Mouse (Mus musculus): ENCODE data around the gene Ptpn21. TPM values are rescaled to one million over a fixed set of nuclear protein-coding genes. Genes with fewer than 3 reads are reported as not detected.

Ptpn21 gene
- polyA plus RNA-seq, 1 experiment from 2014 or later, result 4.1 TPM

DNA sequence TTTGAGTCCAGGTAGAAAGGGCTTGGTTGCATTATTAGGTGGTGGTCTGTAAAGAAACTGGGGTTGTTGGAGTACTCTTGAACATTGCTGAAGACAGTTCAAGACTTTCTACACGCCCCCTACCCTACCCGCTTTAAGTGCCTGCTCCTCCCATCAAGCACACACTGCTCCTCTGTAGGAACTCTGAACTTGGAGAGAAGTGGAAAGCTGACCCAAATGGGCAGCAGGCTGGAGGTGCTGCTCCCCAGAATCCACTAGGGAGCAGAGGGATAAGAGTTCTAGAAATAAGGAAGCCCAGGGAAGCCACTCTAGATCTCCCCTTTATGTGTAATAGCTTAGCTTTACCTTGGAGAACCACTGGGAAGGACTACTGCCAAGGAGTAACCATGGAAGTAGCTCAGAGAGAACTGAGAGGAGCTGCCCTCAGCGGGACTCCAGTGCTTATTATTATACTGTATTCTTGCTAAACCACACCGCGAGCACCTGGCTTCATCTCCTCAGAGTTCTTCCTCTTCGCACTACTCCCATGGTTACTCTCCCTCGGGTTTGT lies 671 bp upstream of the Ptpn21 start:
- 8% methylated on average over 7 of the region's 7 CpGs for whole genome bisulfite sequencing
- Histone ChIP-seq H3K4me2 (peak overlapping the region; percentile 93), H3K4me3 (peak overlapping the region; percentile 60), H3K4me1 (replicated peaks) (peaks cover 24% of the 10 kb centered on the region), H3K27me3 (peaks cover 10% of the 10 kb centered on the region), H3K27ac (replicated peaks) (no peak overlapping the region), H3K9me3 (no peaks in the 10 kb centered on the region), H3K36me3 (no peaks in the 10 kb centered on the region), H3K9ac (peak overlapping the region; percentile 60)
- no peak for ATAC-seq (ENCODE audit: low FRiP score, low read depth)

DNA sequence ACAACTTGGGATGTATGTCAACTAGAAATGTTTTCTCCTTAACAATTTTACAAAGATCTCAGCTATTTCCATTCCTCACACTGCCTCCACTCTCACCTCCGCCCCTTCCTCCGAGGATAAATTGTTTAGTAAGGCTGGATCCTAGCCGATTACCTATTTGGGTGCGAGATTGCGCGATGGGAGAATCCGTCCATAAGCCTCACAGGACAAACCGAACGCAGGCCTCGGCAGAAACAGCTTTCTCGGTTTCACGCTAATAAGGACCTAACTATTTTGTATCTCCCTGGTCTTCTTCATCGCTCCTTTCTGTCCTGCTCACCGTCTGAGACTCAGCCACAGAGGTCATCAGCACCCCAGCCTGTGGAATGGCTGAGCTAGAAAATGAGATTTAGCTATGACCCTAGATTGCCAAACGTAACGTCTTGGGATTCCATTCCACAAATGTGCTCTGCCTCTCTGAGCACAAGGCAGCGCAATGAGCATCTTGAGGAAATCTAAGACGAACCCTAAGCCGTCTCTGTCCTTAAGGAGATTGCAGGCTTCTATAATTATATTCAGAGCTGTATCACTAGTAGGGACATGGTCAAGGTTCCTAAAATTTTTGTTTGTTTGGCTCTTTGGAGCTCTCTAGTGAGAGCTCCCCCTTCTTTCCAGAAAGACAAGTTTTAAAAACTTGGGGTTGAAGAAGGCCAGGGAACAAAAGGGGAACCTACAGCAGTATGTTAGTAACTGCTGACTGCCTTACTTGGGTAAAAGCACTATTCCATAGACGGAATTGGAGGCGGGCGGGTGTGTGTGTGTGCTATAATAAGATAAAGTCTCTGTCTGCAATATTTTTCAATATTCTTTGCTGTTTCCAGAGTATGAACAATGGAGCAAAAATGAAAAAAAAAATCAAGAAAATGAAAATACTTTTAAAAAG lies 2.1 kb downstream of the Ptpn21 start:
- Histone ChIP-seq H3K4me2 (peak overlapping the region; percentile 78), H3K27me3 (peaks cover 10% of the 10 kb centered on the region), H3K9ac (peak overlapping the region; percentile 72), H3K9me3 (no peaks in the 10 kb centered on the region), H3K4me3 (peak overlapping the region; percentile 63), H3K27ac (replicated peaks) (peak overlapping the region; percentile 78), H3K4me1 (replicated peaks) (peaks cover 33% of the 10 kb centered on the region), H3K36me3 (no peaks in the 10 kb centered on the region)
- peak; percentile 53 for ATAC-seq (ENCODE audit: low FRiP score, low read depth)
- WGBS, result 10% methylated on average over 22 of the region's 22 CpGs

DNA sequence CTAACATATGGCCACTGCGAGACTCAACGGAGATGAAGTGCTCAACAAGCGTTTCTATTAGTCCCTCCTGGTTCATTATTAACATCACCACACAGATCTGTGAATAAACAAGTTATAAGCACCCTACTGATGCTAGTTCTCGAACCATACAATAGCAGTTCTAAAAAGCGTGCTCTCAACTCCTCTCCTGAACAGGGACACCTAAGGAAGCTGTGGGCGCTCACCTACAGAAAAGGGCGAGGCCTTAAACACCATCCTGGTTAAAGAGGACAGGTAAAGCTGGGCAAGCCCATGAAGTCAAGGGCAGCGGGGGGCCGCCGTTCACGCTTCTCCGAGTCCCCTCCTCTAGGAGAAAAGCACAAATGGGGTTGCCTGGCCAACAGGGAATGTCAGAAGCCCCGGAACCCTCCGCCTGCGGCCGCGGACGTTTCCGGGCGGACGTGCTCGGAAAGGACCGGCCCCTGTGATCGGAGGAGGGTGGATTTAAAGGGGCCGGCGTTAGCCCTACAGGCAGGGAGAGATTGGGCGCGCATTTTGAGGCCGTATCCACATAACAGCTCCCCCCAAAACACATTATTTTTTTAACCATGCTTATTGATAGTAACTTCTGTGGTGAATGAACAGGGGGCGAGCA lies 2.8 kb downstream of the Ptpn21 start:
- peaks cover 10% of the 10 kb centered on the region for H3K27me3 ChIP-seq
- H3K9me3 ChIP-seq, result no peaks in the 10 kb centered on the region
- no peaks in the 10 kb centered on the region for H3K36me3 ChIP-seq
- H3K4me1 ChIP-seq (replicated peaks), result peaks cover 33% of the 10 kb centered on the region
- H3K4me3 ChIP-seq, result peak overlapping the region; percentile 63
- under 1% methylated on average over 30 of the region's 30 CpGs for WGBS
- peak overlapping the region; percentile 78 for H3K27ac ChIP-seq (replicated peaks)
- peak; percentile 94 for ATAC-seq (ENCODE audit: low FRiP score, low read depth)
- peak overlapping the region; percentile 78 for H3K4me2 ChIP-seq
- H3K9ac ChIP-seq, result peak overlapping the region; percentile 72

DNA sequence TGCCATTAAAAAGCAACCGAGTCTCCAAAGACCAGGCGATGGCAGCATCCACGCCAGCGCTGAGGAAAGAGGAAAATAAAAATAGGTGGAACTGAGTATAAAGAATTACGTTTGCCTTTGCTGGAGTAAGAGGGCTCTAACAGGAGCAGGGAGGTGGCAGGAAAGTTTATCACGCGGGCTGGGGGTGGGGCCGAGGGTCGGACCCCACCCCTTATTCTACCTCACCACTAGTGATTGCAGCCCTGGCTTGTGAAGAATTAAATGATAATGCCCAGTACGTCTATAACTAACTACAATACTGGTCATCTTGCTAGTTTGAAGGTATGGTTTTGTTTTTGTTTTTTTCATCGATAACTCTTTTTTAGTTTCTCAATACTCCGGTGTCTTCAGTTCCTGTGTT lies 3.4 kb downstream of the Ptpn21 start:
- Histone ChIP-seq H3K9ac (peak overlapping the region; percentile 72), H3K4me3 (peak overlapping the region; percentile 63), H3K9me3 (no peaks in the 10 kb centered on the region), H3K4me1 (replicated peaks) (peaks cover 33% of the 10 kb centered on the region), H3K4me2 (peak overlapping the region; percentile 78), H3K27me3 (peaks cover 6% of the 10 kb centered on the region; the same call in 1 of the 2 replicates), H3K36me3 (no peaks in the 10 kb centered on the region), H3K27ac (replicated peaks) (peak overlapping the region; percentile 78)
- ATAC-seq (ENCODE audit: low FRiP score, low read depth), result no peak
- 15% methylated on average over 12 of the region's 12 CpGs for WGBS

DNA sequence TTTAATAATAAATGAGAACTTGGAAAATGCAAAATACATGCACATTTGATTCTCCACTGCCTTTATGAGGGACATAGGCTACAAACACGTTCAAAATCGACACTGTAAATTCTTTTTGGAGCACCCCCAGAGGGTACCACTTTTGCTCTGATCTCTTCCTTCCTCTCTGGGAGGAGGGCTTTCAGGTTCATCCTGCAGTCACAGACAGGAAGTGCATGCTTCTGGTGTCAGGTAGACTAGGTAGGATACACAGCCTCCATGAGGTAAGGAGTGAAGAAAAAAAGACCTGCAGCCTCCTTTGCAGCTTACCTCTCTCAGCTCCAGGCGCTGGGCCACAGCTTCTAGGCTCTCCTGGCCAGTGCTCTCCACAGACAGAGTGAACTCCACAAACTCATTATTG lies 4.0 kb downstream of the Ptpn21 start:
- Histone ChIP-seq H3K9ac (peak overlapping the region; percentile 72), H3K9me3 (no peaks in the 10 kb centered on the region), H3K4me3 (peak overlapping the region; percentile 63), H3K27ac (replicated peaks) (no peak overlapping the region), H3K36me3 (no peaks in the 10 kb centered on the region), H3K27me3 (0 out of 2 replicates have a peak, but pooled peaks cover 4% of the 10 kb centered on the region), H3K4me2 (peak overlapping the region; percentile 78), H3K4me1 (replicated peaks) (peaks cover 33% of the 10 kb centered on the region)
- ATAC-seq (ENCODE audit: low FRiP score, low read depth), result no peak
- 71% methylated on average over 3 of the region's 3 CpGs for WGBS

DNA sequence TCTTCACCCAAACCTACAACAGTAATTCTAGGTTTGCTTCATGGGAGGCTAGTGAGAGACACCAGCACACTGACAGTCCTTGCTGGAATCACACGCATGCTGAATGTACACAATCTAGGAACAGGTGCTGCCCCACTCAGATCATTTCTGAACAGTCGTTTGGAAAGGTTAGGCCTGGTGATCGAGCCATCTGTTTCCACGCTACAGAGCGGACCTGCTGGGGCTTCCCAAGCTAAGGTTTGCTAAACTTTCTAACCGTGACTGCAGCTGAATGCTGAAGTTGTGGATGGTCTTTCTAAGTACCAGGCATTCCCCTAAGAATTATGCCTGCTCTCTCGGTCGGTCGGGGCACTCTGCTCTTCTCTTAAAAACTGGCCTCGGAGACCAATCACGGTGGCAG lies 6.5 kb downstream of the Ptpn21 start:
- no peaks in the 10 kb centered on the region for H3K36me3 ChIP-seq
- peaks cover 26% of the 10 kb centered on the region for H3K4me1 ChIP-seq (replicated peaks)
- no peak overlapping the region for H3K4me2 ChIP-seq
- no peak overlapping the region for H3K4me3 ChIP-seq
- H3K9ac ChIP-seq, result no peak overlapping the region
- no peak for ATAC-seq (ENCODE audit: low FRiP score, low read depth)
- H3K27me3 ChIP-seq, result no peaks in the 10 kb centered on the region
- 82% methylated on average over 11 of the region's 11 CpGs for WGBS
- H3K9me3 ChIP-seq, result no peaks in the 10 kb centered on the region
- no peak overlapping the region for H3K27ac ChIP-seq (replicated peaks)

DNA sequence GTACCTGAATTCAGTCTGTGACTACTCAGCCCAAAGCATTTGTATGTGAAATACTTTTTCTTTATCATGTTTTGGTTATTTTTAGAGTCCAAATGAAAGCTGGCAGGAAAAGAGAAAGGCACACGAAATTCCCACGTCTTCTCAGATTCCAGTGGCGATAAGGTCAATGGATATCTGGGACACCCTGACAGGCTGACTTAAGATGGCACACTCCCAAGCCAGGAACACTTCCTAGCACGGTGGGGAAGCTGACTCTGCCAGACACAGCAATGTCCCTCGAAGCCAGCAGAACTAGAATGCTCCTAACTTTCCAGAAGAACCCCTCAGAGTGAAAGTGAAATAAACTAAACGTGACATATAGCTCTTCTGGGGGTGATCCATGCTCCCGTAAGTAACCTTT lies 10.0 kb downstream of the Ptpn21 start:
- no peaks in the 10 kb centered on the region for H3K36me3 ChIP-seq
- WGBS, result 78% methylated on average over 7 of the region's 7 CpGs
- H3K4me1 ChIP-seq (replicated peaks), result peaks cover 2% of the 10 kb centered on the region
- no peak overlapping the region for H3K4me2 ChIP-seq
- no peaks in the 10 kb centered on the region for H3K9me3 ChIP-seq
- ATAC-seq (ENCODE audit: low FRiP score, low read depth), result no peak
- no peaks in the 10 kb centered on the region for H3K27me3 ChIP-seq
- H3K9ac ChIP-seq, result no peak overlapping the region
- H3K27ac ChIP-seq (replicated peaks), result no peak overlapping the region
- H3K4me3 ChIP-seq, result no peak overlapping the region

DNA sequence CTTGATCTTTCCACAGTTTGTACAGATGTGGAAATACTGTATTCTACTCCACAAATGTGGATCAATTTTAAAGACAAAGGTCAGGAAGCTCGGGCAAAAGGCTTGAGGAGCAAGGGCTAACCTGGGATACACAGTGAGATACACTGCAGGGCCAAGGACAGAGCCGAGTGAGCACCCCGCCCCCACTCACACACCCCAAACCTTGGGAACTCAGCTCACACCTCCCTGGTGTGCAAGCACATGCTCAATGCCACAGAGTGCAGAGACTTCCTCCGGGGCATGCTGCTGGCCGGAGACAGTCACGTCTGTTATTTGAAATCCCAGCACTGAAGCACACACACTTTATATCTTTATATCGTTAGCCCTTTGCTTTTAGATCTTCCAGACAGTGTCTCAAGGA lies 11.1 kb downstream of the Ptpn21 start:
- H3K36me3 ChIP-seq, result no peaks in the 10 kb centered on the region

DNA sequence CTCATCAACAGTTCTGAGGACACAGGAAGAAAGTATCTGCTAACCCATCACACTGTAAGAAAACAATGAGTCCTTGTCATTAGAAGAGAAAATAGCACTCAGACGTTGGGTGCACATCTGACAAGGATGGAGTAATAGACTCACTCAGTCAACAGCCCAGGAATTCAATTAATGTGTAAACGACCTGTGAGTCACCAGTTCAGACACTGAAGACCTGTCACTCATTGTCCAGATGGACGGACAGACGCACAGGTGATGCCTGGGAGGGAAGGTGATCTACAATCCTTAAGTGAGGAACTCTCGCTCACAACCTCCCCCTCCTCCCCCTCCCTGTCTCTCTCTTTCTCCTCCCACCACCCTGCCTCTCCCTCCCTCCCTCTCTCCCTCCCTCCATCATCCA lies 12.2 kb downstream of the Ptpn21 start:
- Histone ChIP-seq H3K4me2 (no peak overlapping the region), H3K36me3 (no peaks in the 10 kb centered on the region), H3K9ac (no peak overlapping the region), H3K4me3 (no peak overlapping the region), H3K4me1 (replicated peaks) (peaks cover 18% of the 10 kb centered on the region), H3K27ac (replicated peaks) (no peak overlapping the region), H3K9me3 (no peaks in the 10 kb centered on the region), H3K27me3 (no peaks in the 10 kb centered on the region)
- no peak for ATAC-seq (ENCODE audit: low FRiP score, low read depth)
- WGBS, result 77% methylated on average over 5 of the region's 5 CpGs

More for the DNA sequence above, 11.1 kb downstream of the Ptpn21 start:
- H3K9me3 ChIP-seq, result no peaks in the 10 kb centered on the region
- H3K27me3 ChIP-seq, result no peaks in the 10 kb centered on the region
- H3K4me2 ChIP-seq, result no peak overlapping the region
- H3K27ac ChIP-seq (replicated peaks), result no peak overlapping the region
- H3K4me1 ChIP-seq (replicated peaks), result peaks cover 8% of the 10 kb centered on the region; the same call in 1 of the 2 replicates
- H3K4me3 ChIP-seq, result no peak overlapping the region
- no peak overlapping the region for H3K9ac ChIP-seq
- no peak for ATAC-seq (ENCODE audit: low FRiP score, low read depth)
- 91% methylated on average over 7 of the region's 7 CpGs for WGBS

DNA sequence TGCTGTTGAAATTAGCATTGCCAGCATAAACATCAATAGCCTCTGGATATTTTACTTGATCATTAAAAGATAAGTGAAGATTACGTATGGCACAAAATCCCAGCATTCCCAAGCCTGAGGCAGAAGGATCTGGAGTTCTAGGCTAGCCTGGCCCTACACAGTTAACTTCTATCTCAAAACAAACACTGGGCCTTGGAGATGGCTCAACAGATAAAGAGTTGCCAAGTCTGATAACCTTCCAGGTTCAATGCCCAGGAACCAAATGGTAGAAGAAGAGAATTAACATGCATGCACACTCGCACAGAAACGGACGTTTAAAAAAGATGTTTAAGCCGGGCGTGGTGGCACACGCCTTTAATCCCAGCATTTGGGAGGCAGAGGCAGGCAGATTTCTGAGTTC lies 13.0 kb downstream of the Ptpn21 start:
- H3K9me3 ChIP-seq, result no peaks in the 10 kb centered on the region
- H3K27ac ChIP-seq (replicated peaks), result no peak overlapping the region
- no peaks in the 10 kb centered on the region for H3K27me3 ChIP-seq
- WGBS, result 94% methylated on average over 7 of the region's 7 CpGs
- no peaks in the 10 kb centered on the region for H3K36me3 ChIP-seq
- ATAC-seq (ENCODE audit: low FRiP score, low read depth), result no peak
- peaks cover 19% of the 10 kb centered on the region for H3K4me1 ChIP-seq (replicated peaks)
- no peak overlapping the region for H3K9ac ChIP-seq
- no peak overlapping the region for H3K4me2 ChIP-seq
- H3K4me3 ChIP-seq, result no peak overlapping the region

DNA sequence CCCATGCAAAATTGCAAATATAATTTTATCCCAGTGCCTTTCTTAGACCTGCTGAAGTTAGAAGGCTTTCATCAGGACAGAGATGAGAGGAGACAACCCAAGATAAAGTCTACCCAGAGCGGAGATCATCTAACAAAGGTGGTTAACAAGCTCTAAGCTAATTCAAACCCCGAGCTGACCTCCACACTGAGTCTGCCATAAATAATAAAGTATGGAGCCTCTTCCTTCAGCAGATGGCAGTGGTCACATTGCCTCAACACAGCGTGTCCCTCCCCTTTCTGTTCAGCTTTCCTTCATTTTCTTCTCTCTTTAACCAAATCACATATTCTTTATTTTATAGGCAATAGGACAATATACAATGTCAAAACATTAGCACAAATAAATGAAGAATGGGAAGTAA lies 16.2 kb downstream of the Ptpn21 start:
- no peak for ATAC-seq (ENCODE audit: low FRiP score, low read depth)
- H3K27ac ChIP-seq (replicated peaks), result no peak overlapping the region
- 51% methylated on average over 3 of the region's 3 CpGs for WGBS

DNA sequence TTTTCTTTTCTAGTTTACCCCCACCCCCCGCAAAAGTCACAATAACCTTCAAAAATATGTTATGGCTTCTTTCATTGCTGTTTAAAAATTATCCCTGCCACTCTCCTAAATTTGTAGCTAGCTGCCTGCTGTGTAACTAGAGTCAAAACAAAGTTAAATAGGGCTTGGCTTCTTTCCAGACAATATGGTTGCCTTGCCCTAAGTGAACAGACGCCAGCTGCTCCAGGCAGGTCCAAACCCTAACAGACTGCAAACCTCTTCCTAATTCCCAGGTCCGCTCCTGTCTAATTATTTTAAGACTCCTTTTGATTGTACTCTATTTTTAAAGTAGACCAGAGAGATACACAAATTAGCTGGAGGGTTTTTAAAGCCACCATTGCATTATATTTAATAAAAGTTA lies 16.6 kb downstream of the Ptpn21 start:
- H3K27me3 ChIP-seq, result no peaks in the 10 kb centered on the region
- H3K9ac ChIP-seq, result no peak overlapping the region
- ATAC-seq (ENCODE audit: low FRiP score, low read depth), result peak; percentile 51; the same call in 1 of the 2 replicates
- H3K27ac ChIP-seq (replicated peaks), result no peak overlapping the region
- no peaks in the 10 kb centered on the region for H3K9me3 ChIP-seq
- H3K4me3 ChIP-seq, result no peak overlapping the region
- no peaks in the 10 kb centered on the region for H3K36me3 ChIP-seq
- peaks cover 19% of the 10 kb centered on the region for H3K4me1 ChIP-seq (replicated peaks)
- WGBS, result 40% methylated on average over 3 of the region's 3 CpGs
- H3K4me2 ChIP-seq, result no peak overlapping the region

More for the DNA sequence above, 16.2 kb downstream of the Ptpn21 start:
- Histone ChIP-seq H3K9ac (no peak overlapping the region), H3K9me3 (no peaks in the 10 kb centered on the region), H3K4me1 (replicated peaks) (peaks cover 19% of the 10 kb centered on the region), H3K4me3 (no peak overlapping the region), H3K27me3 (no peaks in the 10 kb centered on the region), H3K4me2 (no peak overlapping the region), H3K36me3 (no peaks in the 10 kb centered on the region)
